Mouse (Mus musculus) hindbrain, embryonic 12.5 days (tissue): ENCODE results near the gene Gm45753. TPM values are rescaled to one million over a fixed set of nuclear protein-coding genes. Genes with fewer than 3 reads are reported as not detected.

Source experiments
- ATAC-seq: fragments of 200-750 bp; cut with Nextera tagmentation; 2 replicates; pipeline ENCODE4 v1.8.0; 2017; ENCODE audit warnings: moderate TSS enrichment; ENCODE audit not compliant: low FRiP score
- H3K27ac ChIP-seq: fragments of 300-500 bp; sonication (generic); 2 replicates; pipeline ENCODE4 v1.5.1; 2016; ENCODE audit warnings: mild to moderate bottlenecking
- H3K27me3 ChIP-seq: fragments of 300-500 bp; sonication (generic); 2 replicates; pipeline ENCODE4 v1.6.1; 2016; ENCODE audit warnings: mild to moderate bottlenecking
- H3K36me3 ChIP-seq: fragments of 300-500 bp; sonication (generic); 2 replicates; pipeline ENCODE4 v1.6.1; 2016; ENCODE audit warnings: mild to moderate bottlenecking
- H3K4me1 ChIP-seq: fragments of 300-500 bp; sonication (generic); 2 replicates; pipeline ENCODE4 v1.6.1; 2016
- H3K4me2 ChIP-seq: fragments of 300-500 bp; sonication (generic); replicated peaks from 2 replicates; pipeline ENCODE4 v1.6.1; 2016; ENCODE audit warnings: mild to moderate bottlenecking
- H3K4me3 ChIP-seq: fragments of 300-500 bp; sonication (generic); 2 replicates; pipeline ENCODE4 v1.5.1; 2016; ENCODE audit warnings: mild to moderate bottlenecking
- H3K9ac ChIP-seq: fragments of 300-500 bp; sonication (generic); 2 replicates; pipeline ENCODE4 v1.6.1; 2016; ENCODE audit warnings: mild to moderate bottlenecking, moderate library complexity
- H3K9me3 ChIP-seq: fragments of 300-500 bp; sonication (generic); replicated peaks from 2 replicates; pipeline ENCODE4 v1.6.1; 2016; ENCODE audit warnings: mild to moderate bottlenecking
- WGBS: fragments of 180-500 bp; shearing (Covaris S2); methylation state at CpG from one replicate; pipeline ENCODE4 v1.1.7; 2016; 5-methylcytosine and 5-hydroxymethylcytosine counted together
- polyA plus RNA-seq: library from polyadenylated mRNA; unstranded; fragments of >200 nt; fragmentation: Nextera tagmentation; extraction: Ambion mirVana; gene quantifications from 2 replicates; pipeline ENCODE4 v1.2.1, GENCODE M21; 2016

Gene Gm45753
- polyA plus RNA-seq, 1 experiment from 2014 or later: not detected

- no peak overlapping the region for H3K4me2 ChIP-seq
- H3K27ac ChIP-seq: no peak overlapping the region
- no peaks in the 10 kb centered on the region for H3K4me1 ChIP-seq
- WGBS: 86% methylated on average over 4 of the region's 4 CpGs
- H3K9ac ChIP-seq: no peak overlapping the region
- ATAC-seq: no peak
- no peaks in the 10 kb centered on the region for H3K36me3 ChIP-seq
- H3K27me3 ChIP-seq: no peaks in the 10 kb centered on the region
- H3K9me3 ChIP-seq: 0 out of 2 replicates have a peak, but pooled peaks cover 8% of the 10 kb centered on the region
- no peak overlapping the region for H3K4me3 ChIP-seq
Observed at GRCm38 (mm10) chr8:45267611-45268391, 40.5 kb downstream of the Gm45753 start.

DNA sequence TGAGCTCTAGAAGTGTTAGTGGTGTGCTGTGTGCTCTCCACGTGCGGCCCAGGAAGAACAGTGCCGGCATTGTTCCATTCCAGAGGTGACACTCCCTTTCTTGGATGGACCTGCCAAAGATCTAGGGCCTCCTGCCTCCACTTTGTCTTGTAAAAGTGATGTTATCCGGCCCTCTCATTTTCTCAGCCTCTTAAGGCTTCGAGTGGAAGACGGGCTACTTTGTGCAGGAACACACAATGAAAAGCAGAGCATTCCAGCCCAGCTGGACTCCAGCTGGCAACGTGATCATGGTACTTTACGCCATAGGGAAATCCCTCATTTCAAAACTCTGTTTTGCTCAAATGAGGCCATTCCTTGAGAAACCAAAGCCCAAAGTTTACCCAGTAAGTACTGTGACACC is 41.3 kb downstream of the Gm45753 start:
- no peaks in the 10 kb centered on the region for H3K36me3 ChIP-seq
- 0 out of 2 replicates have a peak, but pooled peaks cover 8% of the 10 kb centered on the region for H3K9me3 ChIP-seq
- ATAC-seq: no peak
- no peak overlapping the region for H3K4me2 ChIP-seq
- H3K27me3 ChIP-seq: no peaks in the 10 kb centered on the region
- H3K27ac ChIP-seq: no peak overlapping the region
- H3K4me3 ChIP-seq: no peak overlapping the region
- H3K9ac ChIP-seq: no peak overlapping the region
- 48% methylated on average over 8 of the region's 8 CpGs for WGBS
- no peaks in the 10 kb centered on the region for H3K4me1 ChIP-seq

- 87% methylated on average over 4 of the region's 4 CpGs for WGBS
- H3K9ac ChIP-seq: no peak overlapping the region
- H3K4me1 ChIP-seq: no peaks in the 10 kb centered on the region
- no peak overlapping the region for H3K4me3 ChIP-seq
- no peaks in the 10 kb centered on the region for H3K27me3 ChIP-seq
- ATAC-seq: no peak
- no peak overlapping the region for H3K4me2 ChIP-seq
- no peaks in the 10 kb centered on the region for H3K36me3 ChIP-seq
- 0 out of 2 replicates have a peak, but pooled peaks cover 8% of the 10 kb centered on the region for H3K9me3 ChIP-seq
- H3K27ac ChIP-seq: no peak overlapping the region
Observed at GRCm38 (mm10) chr8:45264918-45265317, 43.3 kb downstream of the Gm45753 start.

- Histone ChIP-seq H3K9me3 (0 out of 2 replicates have a peak, but pooled peaks cover 8% of the 10 kb centered on the region), H3K4me2 (no peak overlapping the region), H3K36me3 (no peaks in the 10 kb centered on the region), H3K27me3 (no peaks in the 10 kb centered on the region), H3K9ac (no peak overlapping the region), H3K4me1 (no peaks in the 10 kb centered on the region), H3K27ac (no peak overlapping the region), H3K4me3 (no peak overlapping the region)
- 91% methylated on average over 3 of the region's 3 CpGs for WGBS
- no peak for ATAC-seq
Observed at GRCm38 (mm10) chr8:45262851-45263250, 45.4 kb downstream of the Gm45753 start.

- Histone ChIP-seq H3K9ac (no peak within 1 kb of the TSS), H3K4me3 (no peak within 1 kb of the TSS), H3K27ac (no peak within 1 kb of the TSS), H3K36me3 (no peaks in the 10 kb centered on the region), H3K4me1 (no peaks in the 10 kb centered on the region), H3K9me3 (0 out of 2 replicates have a peak, but pooled peaks cover 8% of the 10 kb centered on the region), H3K4me2 (no peak within 1 kb of the TSS), H3K27me3 (no peaks in the 10 kb centered on the region)
- 80% methylated on average over 10 of the region's 10 CpGs for WGBS
- ATAC-seq: no peak
Observed at GRCm38 (mm10) chr8:45261920-45262319, 46.3 kb downstream of the Gm45753 start, which contains the start of gene F11. Gene F11, minus strand, starts transcription at chr8:45262031.

DNA sequence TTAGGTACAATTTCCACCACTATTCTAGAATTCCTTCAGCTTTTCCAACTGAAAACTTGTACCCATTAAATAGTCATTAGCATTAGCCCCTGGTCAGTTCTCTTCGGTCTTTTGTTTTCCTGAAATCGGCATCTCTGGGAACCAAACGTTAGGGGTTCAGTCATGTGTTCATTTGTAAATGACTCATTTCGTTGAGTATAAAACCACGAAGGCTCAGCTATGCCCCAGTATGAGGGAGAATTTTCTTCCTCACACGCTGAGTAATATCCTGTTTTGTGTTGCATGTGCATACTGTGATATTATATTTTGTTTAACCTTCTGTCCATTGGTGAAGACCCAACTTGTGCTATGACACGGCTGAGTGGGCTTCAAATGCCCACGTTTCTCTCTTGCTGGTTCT is 49.8 kb downstream of the Gm45753 start:
- WGBS: 75% methylated on average over 8 of the region's 8 CpGs

GRCm38 (mm10) chr8:45255040-45255439 is 53.2 kb downstream of the Gm45753 start:
- no peaks in the 10 kb centered on the region for H3K36me3 ChIP-seq
- no peaks in the 10 kb centered on the region for H3K4me1 ChIP-seq
- H3K27ac ChIP-seq: no peak overlapping the region
- WGBS: 83% methylated on average over 12 of the region's 12 CpGs
- no peak overlapping the region for H3K9ac ChIP-seq
- H3K27me3 ChIP-seq: no peaks in the 10 kb centered on the region
- H3K9me3 ChIP-seq: no peaks in the 10 kb centered on the region
- ATAC-seq: no peak
- H3K4me2 ChIP-seq: no peak overlapping the region
- H3K4me3 ChIP-seq: no peak overlapping the region

More for the DNA sequence above, 49.8 kb downstream of the Gm45753 start:
- no peak overlapping the region for H3K9ac ChIP-seq
- no peaks in the 10 kb centered on the region for H3K36me3 ChIP-seq
- ATAC-seq: no peak
- H3K4me1 ChIP-seq: no peaks in the 10 kb centered on the region
- no peaks in the 10 kb centered on the region for H3K27me3 ChIP-seq
- no peak overlapping the region for H3K4me3 ChIP-seq
- H3K9me3 ChIP-seq: no peaks in the 10 kb centered on the region
- H3K27ac ChIP-seq: no peak overlapping the region
- H3K4me2 ChIP-seq: no peak overlapping the region

GRCm38 (mm10) chr8:45254194-45254842 is 53.9 kb downstream of the Gm45753 start:
- H3K9me3 ChIP-seq: no peaks in the 10 kb centered on the region
- ATAC-seq: no peak
- H3K27me3 ChIP-seq: no peaks in the 10 kb centered on the region
- H3K4me3 ChIP-seq: no peak overlapping the region
- 88% methylated on average over 8 of the region's 8 CpGs for WGBS
- H3K4me2 ChIP-seq: no peak overlapping the region
- H3K27ac ChIP-seq: no peak overlapping the region
- no peak overlapping the region for H3K9ac ChIP-seq
- no peaks in the 10 kb centered on the region for H3K36me3 ChIP-seq
- H3K4me1 ChIP-seq: no peaks in the 10 kb centered on the region

DNA sequence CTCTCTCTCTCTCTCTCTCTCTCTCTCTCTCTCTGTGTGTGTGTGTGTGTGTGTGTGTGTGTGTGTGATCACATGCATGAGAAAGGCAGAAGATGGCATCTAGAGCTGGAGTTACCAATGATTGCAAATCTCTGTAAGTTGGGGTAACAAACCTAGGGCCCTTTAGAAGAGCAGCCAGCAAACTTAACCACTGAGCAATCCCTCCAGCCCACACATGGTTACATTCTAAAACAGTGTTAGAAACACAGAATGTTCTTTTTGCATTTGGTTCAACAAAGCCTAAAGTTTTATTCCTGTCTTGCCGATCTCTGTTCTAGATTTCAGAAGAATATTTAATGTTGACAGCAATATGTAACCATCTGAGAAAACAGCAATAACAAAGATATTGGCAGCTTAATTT is 54.7 kb downstream of the Gm45753 start:
- ATAC-seq: no peak
- Histone ChIP-seq H3K9me3 (no peaks in the 10 kb centered on the region), H3K4me2 (no peak overlapping the region), H3K4me1 (no peaks in the 10 kb centered on the region), H3K27ac (no peak overlapping the region), H3K9ac (no peak overlapping the region), H3K4me3 (no peak overlapping the region), H3K36me3 (no peaks in the 10 kb centered on the region), H3K27me3 (no peaks in the 10 kb centered on the region)
- 95% methylated on average over 1 of the region's 1 CpGs for WGBS

DNA sequence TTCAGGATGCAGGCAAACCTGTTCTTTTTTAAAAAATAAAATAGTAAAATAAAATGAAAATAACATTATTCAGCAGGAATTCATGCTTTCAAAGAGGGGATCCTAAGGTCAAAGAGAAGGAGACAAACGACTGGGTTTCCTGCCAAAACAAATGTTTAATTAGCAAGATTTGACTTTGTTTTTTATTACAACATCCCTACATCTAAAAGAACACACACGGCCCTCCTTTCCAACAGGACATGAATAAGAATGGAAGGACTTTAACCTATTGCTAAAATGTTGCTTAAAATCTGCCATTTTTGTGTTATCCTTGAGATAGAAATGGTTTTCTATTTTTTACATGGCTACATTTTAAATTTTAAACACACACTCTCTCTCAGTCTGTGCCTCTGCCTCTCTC is 55.2 kb downstream of the Gm45753 start:
- no peaks in the 10 kb centered on the region for H3K36me3 ChIP-seq
- no peaks in the 10 kb centered on the region for H3K9me3 ChIP-seq
- WGBS: 79% methylated on average over 2 of the region's 2 CpGs
- H3K27ac ChIP-seq: no peak overlapping the region
- H3K4me2 ChIP-seq: no peak overlapping the region
- H3K4me3 ChIP-seq: no peak overlapping the region
- H3K4me1 ChIP-seq: no peaks in the 10 kb centered on the region
- H3K9ac ChIP-seq: no peak overlapping the region
- no peaks in the 10 kb centered on the region for H3K27me3 ChIP-seq
- ATAC-seq: no peak

- Histone ChIP-seq H3K4me1 (no peaks in the 10 kb centered on the region), H3K9ac (no peak overlapping the region), H3K4me2 (no peak overlapping the region), H3K36me3 (no peaks in the 10 kb centered on the region), H3K27ac (no peak overlapping the region), H3K27me3 (no peaks in the 10 kb centered on the region), H3K4me3 (no peak overlapping the region), H3K9me3 (no peaks in the 10 kb centered on the region)
- no peak for ATAC-seq
- 42% methylated on average over 7 of the region's 7 CpGs for WGBS
Observed at GRCm38 (mm10) chr8:45246307-45246706, 62.0 kb downstream of the Gm45753 start.

DNA sequence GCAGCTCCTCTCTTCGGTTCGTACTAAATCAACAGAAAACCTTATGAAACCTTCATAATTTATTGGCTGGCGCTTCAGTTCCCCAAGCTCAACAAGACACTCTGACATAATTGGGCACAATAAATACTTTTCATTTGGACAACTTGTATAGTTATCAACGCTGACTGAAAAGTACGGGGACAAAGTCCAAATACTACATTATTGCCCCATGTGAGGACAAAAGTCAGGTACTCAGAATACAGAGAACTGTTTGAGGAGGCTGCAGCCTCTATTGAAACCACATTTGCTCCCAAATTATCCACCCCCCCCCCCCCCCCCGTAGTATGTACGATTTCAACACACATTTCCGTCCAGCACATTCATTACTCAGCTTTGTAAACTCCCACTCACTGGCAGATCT is 68.9 kb downstream of the Gm45753 start:
- Histone ChIP-seq H3K9me3 (no peaks in the 10 kb centered on the region), H3K4me3 (no peak overlapping the region), H3K36me3 (no peaks in the 10 kb centered on the region), H3K4me1 (peaks cover 5% of the 10 kb centered on the region), H3K27me3 (no peaks in the 10 kb centered on the region), H3K4me2 (no peak overlapping the region), H3K9ac (no peak overlapping the region), H3K27ac (no peak overlapping the region)
- no peak for ATAC-seq
- 91% methylated on average over 8 of the region's 8 CpGs for WGBS
